In the genomic region with DNA sequence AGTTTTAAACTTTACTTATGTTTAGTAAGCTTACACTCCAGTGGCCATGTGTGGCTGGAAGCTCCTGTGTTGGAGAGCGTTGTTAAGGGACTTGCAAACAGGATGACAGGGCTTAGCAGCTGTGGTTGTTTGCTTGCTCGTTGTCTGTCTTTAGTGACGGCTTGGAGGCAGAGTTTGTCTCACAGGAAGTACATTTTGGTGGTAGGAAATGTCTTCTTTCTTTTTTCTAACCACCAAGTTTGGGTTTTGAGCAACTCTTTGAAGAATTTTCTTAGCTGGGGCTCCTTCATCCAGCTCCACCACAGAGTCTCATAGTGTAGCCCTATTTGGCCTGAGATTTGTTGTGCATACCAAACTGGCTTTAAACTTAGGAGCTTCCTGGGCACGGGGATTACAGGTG, we compare ENCODE assay signal across 23 mouse cellular contexts. TPM values are rescaled to one million over a fixed set of nuclear protein-coding genes. Genes with fewer than 3 reads are reported as not detected.
DNase-seq lines count a peak whose midpoint lies in the region; ATAC-seq lines count a peak whose summit lies in the region.
"Had no signal": no experiment of that assay in that cellular context is flagged by ENCODE, and none has a peak within 500 bp of the region (broad histone marks: within the 10 kb centered on the region; RNA-seq: fewer than 3 reads in every experiment).

No protein-coding gene starts in this region.

- H3K4me3 ChIP-seq in megakaryocyte, embryonic 14.5 days (replicated peaks) = peak overlapping the region; percentile 64
- H3K4me3 ChIP-seq in midbrain, embryonic 13.5 days (replicated peaks) = no peak overlapping the region
- H3K4me3 ChIP-seq: embryonic facial prominence, embryonic 12.5 days; kidney, embryonic 15.5 days; limb, embryonic 15.5 days; neural tube, embryonic 12.5 days had no signal

- DNase-seq in kidney, adult 18-20 months = peak; percentile 1
- DNase-seq in kidney, adult 8-10 months = no peak
- peak; percentile 68 to 69 for DNase-seq in CD8-positive naive resting alpha-beta T cell, adult 2 months (ENCODE audit: low read depth in 2 of 2, low spot score in 2 of 2)
- peak; percentile 40 for DNase-seq in thymus, postnatal 25 days
- no peak for DNase-seq in lung, postnatal 4 days
- no peak for DNase-seq in gastrocnemius, adult 18-20 months (ENCODE audit: low spot score)
- DNase-seq: gastrocnemius, postnatal 36 days; lung, adult 18-20 months; right cerebral cortex, postnatal 25 days had no signal

- no peak overlapping the region for H3K9ac ChIP-seq in midbrain, embryonic 13.5 days (replicated peaks)
- H3K9ac ChIP-seq: embryonic facial prominence, embryonic 12.5 days; kidney, embryonic 15.5 days; limb, embryonic 15.5 days; neural tube, embryonic 12.5 days had no signal

- ATAC-seq in midbrain, embryonic 13.5 days = no peak

- no peak overlapping the region for H3K27ac ChIP-seq in midbrain, embryonic 13.5 days
- H3K27ac ChIP-seq: embryonic facial prominence, embryonic 12.5 days; kidney, embryonic 15.5 days; limb, embryonic 15.5 days; neural tube, embryonic 12.5 days had no signal

- WGBS in midbrain, embryonic 13.5 days = 92% methylated on average over 4 of the region's 4 CpGs

- peaks cover 99% of the 10 kb centered on the region for H3K36me3 ChIP-seq in megakaryocyte, embryonic 14.5 days (replicated peaks; ENCODE audit: low read length)
- H3K36me3 ChIP-seq in midbrain, embryonic 13.5 days = peaks cover 87% of the 10 kb centered on the region

- no peak overlapping the region for H3K4me2 ChIP-seq in midbrain, embryonic 13.5 days (replicated peaks)
- H3K4me2 ChIP-seq: embryonic facial prominence, embryonic 12.5 days; heart, embryonic 11.5 days; kidney, embryonic 15.5 days; limb, embryonic 15.5 days; neural tube, embryonic 12.5 days had no signal

- no peaks in the 10 kb centered on the region for H3K9me3 ChIP-seq in megakaryocyte, embryonic 14.5 days
- H3K9me3 ChIP-seq in midbrain, embryonic 13.5 days = no peaks in the 10 kb centered on the region
- H3K9me3 ChIP-seq: embryonic facial prominence, embryonic 12.5 days; kidney, embryonic 15.5 days; limb, embryonic 15.5 days; neural tube, embryonic 12.5 days had no signal

- H3K4me1 ChIP-seq in megakaryocyte, embryonic 14.5 days = peaks cover 69% of the 10 kb centered on the region
- H3K4me1 ChIP-seq in midbrain, embryonic 13.5 days (replicated peaks) = no peaks in the 10 kb centered on the region
- H3K4me1 ChIP-seq: embryonic facial prominence, embryonic 12.5 days; limb, embryonic 15.5 days; neural tube, embryonic 12.5 days had no signal

- no peaks in the 10 kb centered on the region for H3K27me3 ChIP-seq in megakaryocyte, embryonic 14.5 days (replicated peaks)
- H3K27me3 ChIP-seq in midbrain, embryonic 13.5 days = peaks cover 88% of the 10 kb centered on the region
- H3K27me3 ChIP-seq: embryonic facial prominence, embryonic 12.5 days; kidney, embryonic 15.5 days; limb, embryonic 15.5 days; neural tube, embryonic 12.5 days had no signal

RNA-seq across cellular contexts. Expression of gene Clta, which starts 18.1 kb away (rescaled TPM):
- polyA plus RNA-seq in megakaryocyte, embryonic 14.5 days (2012; ENCODE audit: insufficient read depth, low replicate concordance) = 132 and 432 TPM in 2 replicates
- polyA plus RNA-seq in midbrain, embryonic 13.5 days (2015; fragmentation: Nextera tagmentation; extraction: Ambion mirVana) = 275 TPM in 2 replicates
- total RNA-seq in gastrocnemius, adult 18-20 months (2021) = 10 to 100 TPM; 48.4 to 58.3 TPM

RNA-seq across cellular contexts. Expression of gene Ccin, which starts 39.0 kb away (rescaled TPM):
- polyA plus RNA-seq in megakaryocyte, embryonic 14.5 days (2012; ENCODE audit: insufficient read depth, low replicate concordance) = not detected in 2 replicates
- polyA plus RNA-seq in midbrain, embryonic 13.5 days (2015; fragmentation: Nextera tagmentation; extraction: Ambion mirVana) = not detected in 2 replicates
- total RNA-seq in gastrocnemius, adult 18-20 months (2021) = not detected
- total RNA-seq: adrenal gland, postnatal 10 days; gastrocnemius, postnatal 36 days; heart, postnatal 25 days; layer of hippocampus, postnatal 14 days; left cerebral cortex, postnatal 25 days; MEL had no signal
- polyA plus RNA-seq: embryonic facial prominence, embryonic 12.5 days; heart, embryonic 11.5 days; kidney, embryonic 15.5 days; large intestine, adult 2 months; limb, embryonic 15.5 days; midbrain, postnatal 0 days; neural tube, embryonic 12.5 days had no signal

Comparison
In these comparisons a context has a peak if more than half of its experiments do, and no peak if none do; other contexts are left out.
1. DNase-seq: peak in kidney, adult 18-20 months (single experiment), CD8-positive naive resting alpha-beta T cell, adult 2 months (2 of 2) and thymus, postnatal 25 days (single experiment); none in kidney, adult 8-10 months (0 of 2), lung, postnatal 4 days (0 of 2) and gastrocnemius, adult 18-20 months (single experiment).